Mouse (Mus musculus) C2C12 (cell line): Measurements from ENCODE around the gene Fndc7. TPM values are rescaled to one million over a fixed set of nuclear protein-coding genes. Genes with fewer than 3 reads are reported as not detected.

Experiments used
- H3K27me3 ChIP-seq: one replicate; pipeline ENCODE4 v1.6.1; 2011; ENCODE audit not compliant: control insufficient read depth, insufficient read depth, insufficient read length
- H3K36me3 ChIP-seq: one replicate; pipeline ENCODE4 v1.6.1; 2011; ENCODE audit not compliant: control insufficient read depth, insufficient read depth
- H3K4me3 ChIP-seq: one replicate; pipeline ENCODE4 v1.5.1; 2011; ENCODE audit warnings: mild to moderate bottlenecking, control low read depth; ENCODE audit not compliant: poor library complexity, insufficient read depth, severe bottlenecking
- H3K79me2 ChIP-seq: one replicate; pipeline ENCODE4 v1.6.1; 2011; ENCODE audit not compliant: control insufficient read depth, insufficient read depth
- H3K79me3 ChIP-seq: one replicate; pipeline ENCODE4 v1.6.1; 2011; ENCODE audit warnings: low read depth, control low read depth
- H3ac ChIP-seq: one replicate; pipeline ENCODE3; 2011; ENCODE audit warnings: low read depth; ENCODE audit not compliant: control insufficient read depth, insufficient read length
- CEBPB ChIP-seq: IDR thresholded peaks from one replicate; pipeline ENCODE4 v1.6.1; 2011; ENCODE audit warnings: low read depth, mild to moderate bottlenecking, control low read depth, moderate library complexity
- CTCF ChIP-seq: IDR thresholded peaks from one replicate; pipeline ENCODE4 v1.5.1; 2011; ENCODE audit not compliant: control insufficient read depth, insufficient read depth, insufficient read length
- FOSL1 ChIP-seq: IDR thresholded peaks from one replicate; pipeline ENCODE4 v1.8.0; 2011; ENCODE audit warnings: mild to moderate bottlenecking, low read length; ENCODE audit not compliant: poor library complexity, insufficient read depth, severe bottlenecking
- MAX ChIP-seq: IDR thresholded peaks from one replicate; pipeline ENCODE4 v1.6.1; 2011; ENCODE audit warnings: mild to moderate bottlenecking, control low read depth
- MYOD1 ChIP-seq: IDR thresholded peaks from one replicate; pipeline ENCODE4 v1.6.1; 2011; ENCODE audit warnings: low read depth; ENCODE audit not compliant: control insufficient read depth, insufficient read length
- MYOG ChIP-seq: IDR thresholded peaks from one replicate; pipeline ENCODE4 v1.6.1; 2011; ENCODE audit not compliant: control insufficient read depth, insufficient read length; ENCODE audit errors: extremely low read depth
- USF1 ChIP-seq: IDR thresholded peaks from one replicate; pipeline ENCODE4 v1.6.1; 2011; ENCODE audit warnings: low read depth, mild to moderate bottlenecking, control low read depth, moderate library complexity
- polyA plus RNA-seq: library from polyadenylated mRNA; unstranded; fragments of >200 nt; fragmentation: generic; extraction: Trizol; gene quantifications from one replicate; pipeline ENCODE4 v1.2.1, GENCODE M21; 2012; ENCODE audit warnings: missing spikeins

The Fndc7 gene
- polyA plus RNA-seq, 1 experiment = 0.01 TPM

DNA sequence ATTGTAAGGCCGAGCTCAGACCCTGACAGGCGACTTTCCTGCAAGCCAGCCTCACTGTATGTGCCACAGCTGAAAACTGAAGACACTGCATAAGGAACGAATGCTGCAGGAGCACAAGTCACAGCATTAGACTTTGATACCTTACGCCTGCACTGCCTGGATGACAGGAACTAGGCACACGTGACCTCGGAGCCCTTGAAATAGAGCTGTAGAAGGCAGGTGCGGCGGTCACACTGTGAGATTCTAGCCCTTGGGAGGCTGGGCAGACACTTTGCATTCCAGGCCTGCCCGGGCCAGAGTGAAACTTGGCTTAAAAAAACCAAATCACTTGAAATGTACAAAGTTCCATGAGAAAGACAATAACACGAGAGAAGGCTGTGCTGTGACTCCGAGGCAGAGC lies 59.3 kb downstream of the Fndc7 start:
- Histone ChIP-seq H3K79me2 (peaks cover 72% of the 10 kb centered on the region), H3K36me3 (peaks cover 49% of the 10 kb centered on the region), H3ac (no peak overlapping the region), H3K79me3 (peaks cover 44% of the 10 kb centered on the region), H3K27me3 (no peaks in the 10 kb centered on the region), H3K4me3 (no peak overlapping the region)
- TF ChIP-seq USF1 (no peak), MAX (no peak), MYOG (no peak), FOSL1 (no peak), MYOD1 (no peak), CTCF (no peak)

DNA sequence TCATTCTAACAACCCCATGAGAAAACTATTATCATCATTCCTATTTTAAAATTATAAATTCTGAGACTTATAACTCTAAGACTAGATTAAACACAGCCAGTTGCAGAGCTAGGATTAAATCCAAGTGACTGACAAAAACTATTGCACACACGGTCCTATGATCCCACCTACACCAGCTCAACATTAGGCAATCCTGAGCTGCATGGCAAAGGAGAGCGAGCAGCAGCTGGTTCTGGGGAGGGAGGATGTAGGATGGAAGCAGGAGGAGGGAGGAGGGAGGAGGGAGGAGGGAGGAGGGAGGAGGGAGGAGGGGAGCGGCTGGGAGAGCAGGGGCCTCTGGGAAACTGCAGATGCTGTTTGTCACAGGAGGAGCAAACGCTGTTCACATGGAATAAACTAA lies 74.2 kb downstream of the Fndc7 start:
- Histone ChIP-seq H3K79me2 (no peaks in the 10 kb centered on the region), H3K79me3 (peaks cover 3% of the 10 kb centered on the region), H3K27me3 (no peaks in the 10 kb centered on the region), H3ac (no peak overlapping the region), H3K36me3 (peaks cover 62% of the 10 kb centered on the region), H3K4me3 (no peak overlapping the region)
- no peak for TF ChIP-seq CEBPB
- TF ChIP-seq MAX = no peak
- no peak for TF ChIP-seq USF1
- no peak for TF ChIP-seq MYOG
- no peak for TF ChIP-seq CTCF
- TF ChIP-seq MYOD1 = no peak
- no peak for TF ChIP-seq FOSL1

DNA sequence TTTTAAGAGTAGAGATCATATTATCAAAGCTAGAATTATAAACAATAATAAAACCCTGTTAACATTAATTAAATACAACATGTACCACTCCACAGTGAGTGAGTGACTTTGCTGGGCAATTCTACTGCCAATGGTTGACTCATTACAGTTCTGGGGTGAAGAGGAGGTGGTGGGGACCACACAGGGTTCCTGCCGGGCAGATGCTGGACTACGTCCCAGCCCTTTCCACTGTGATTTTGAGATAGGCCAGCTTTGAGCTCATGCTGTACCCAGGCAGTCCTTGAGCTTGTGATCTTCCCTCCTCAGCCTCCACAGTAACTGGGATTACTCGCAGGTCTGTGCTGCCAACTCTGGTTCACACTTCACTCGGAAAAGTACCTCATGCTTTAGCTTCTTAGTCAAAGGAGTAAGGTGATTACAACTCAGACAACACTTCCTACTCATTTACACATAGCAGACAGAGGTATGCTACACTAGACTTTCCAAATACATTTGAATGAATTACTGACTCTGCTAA lies 79.0 kb downstream of the Fndc7 start:
- H3K4me3 ChIP-seq = no peak overlapping the region
- TF ChIP-seq FOSL1 = no peak
- TF ChIP-seq USF1 = no peak
- no peak for TF ChIP-seq MYOG
- TF ChIP-seq CEBPB = no peak
- TF ChIP-seq MAX = no peak
- no peak for TF ChIP-seq MYOD1
- no peak for TF ChIP-seq CTCF
- H3K79me2 ChIP-seq = no peaks in the 10 kb centered on the region
- peaks cover 38% of the 10 kb centered on the region for H3K36me3 ChIP-seq
- no peak overlapping the region for H3ac ChIP-seq
- no peaks in the 10 kb centered on the region for H3K27me3 ChIP-seq
- peaks cover 3% of the 10 kb centered on the region for H3K79me3 ChIP-seq

DNA sequence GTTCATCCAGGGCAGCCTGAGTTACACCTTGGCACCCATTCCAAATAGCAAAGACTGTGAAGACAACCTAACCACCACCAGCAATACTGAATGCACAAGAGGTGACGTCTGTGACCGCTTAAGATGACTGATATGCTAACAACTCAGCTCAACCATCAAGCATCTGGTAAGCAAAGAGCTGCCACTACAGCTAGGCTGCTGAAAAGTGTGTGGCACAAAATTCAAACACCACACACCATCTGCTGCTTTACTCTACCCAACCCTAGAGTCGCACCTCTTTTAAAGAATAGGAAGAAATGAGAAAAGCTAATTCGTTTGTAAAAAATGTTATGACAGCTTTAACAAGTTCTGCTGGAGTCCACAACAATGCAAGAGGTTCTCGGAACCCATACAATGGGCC lies 84.2 kb downstream of the Fndc7 start:
- H3ac ChIP-seq = no peak overlapping the region
- TF ChIP-seq MAX (no peak), CTCF (no peak), MYOG (no peak), MYOD1 (no peak), USF1 (no peak), CEBPB (no peak), FOSL1 (no peak)
- H3K36me3 ChIP-seq = peaks cover 59% of the 10 kb centered on the region
- no peaks in the 10 kb centered on the region for H3K79me3 ChIP-seq
- H3K4me3 ChIP-seq = no peak overlapping the region
- no peaks in the 10 kb centered on the region for H3K27me3 ChIP-seq
- H3K79me2 ChIP-seq = no peaks in the 10 kb centered on the region

Other genes starting within 250 kb of the Fndc7 start
- gene Clcc1, start 236.1 kb downstream of the Fndc7 start, polyA plus RNA-seq = 19.8 TPM
- gene Gpsm2, start 167.7 kb downstream of the Fndc7 start, polyA plus RNA-seq = 29.0 TPM
- gene Aknad1, start 150.3 kb downstream of the Fndc7 start, polyA plus RNA-seq = 0.20 TPM
- 12.3 TPM for gene Stxbp3, start 49.5 kb downstream of the Fndc7 start, polyA plus RNA-seq
- 19.5 TPM for gene Prpf38b, start 21.7 kb upstream of the Fndc7 start, polyA plus RNA-seq
- 0.15 TPM for gene Henmt1, start 49.9 kb upstream of the Fndc7 start, polyA plus RNA-seq
- gene Gm9857, start 50.4 kb upstream of the Fndc7 start, polyA plus RNA-seq = not detected
- 8.2 TPM for gene Fam102b, start 137.6 kb upstream of the Fndc7 start, polyA plus RNA-seq
- gene Slc25a54, start 190.5 kb upstream of the Fndc7 start, polyA plus RNA-seq = not detected
- gene Slc25a24, start 233.1 kb upstream of the Fndc7 start, polyA plus RNA-seq = 32.6 TPM